Mouse (Mus musculus) stomach, postnatal 0 days (tissue): ENCODE measurements around the gene Gm960. TPM values are rescaled to one million over a fixed set of nuclear protein-coding genes. Genes with fewer than 3 reads are reported as not detected.

Experiments
- ATAC-seq: fragments of 200-750 bp; cut with Nextera tagmentation; 2 replicates; pipeline ENCODE4 v1.8.0; 2017; ENCODE audit not compliant: low FRiP score, low TSS enrichment
- DNase-seq: peaks from one replicate; pipeline ENCODE4 v3.0.0-alpha.2; 2016; ENCODE audit warnings: low spot score
- H3K27ac ChIP-seq: fragments of 300-500 bp; sonication (generic); replicated peaks from 2 replicates; pipeline ENCODE4 v1.5.1; 2014; ENCODE audit warnings: mild to moderate bottlenecking, control low read depth
- H3K27me3 ChIP-seq: fragments of 300-500 bp; sonication (generic); 2 replicates; pipeline ENCODE4 v1.6.1; 2014; ENCODE audit warnings: low read length; ENCODE audit not compliant: control insufficient read depth, insufficient read depth
- H3K36me3 ChIP-seq: fragments of 300-500 bp; sonication (generic); 2 replicates; pipeline ENCODE4 v1.6.1; 2014; ENCODE audit warnings: low read length, mixed read lengths; ENCODE audit not compliant: control insufficient read depth, insufficient read depth
- H3K4me1 ChIP-seq: fragments of 300-500 bp; sonication (generic); replicated peaks from 2 replicates; pipeline ENCODE4 v1.6.1; 2014; ENCODE audit warnings: antibody characterized with exemption; ENCODE audit not compliant: control insufficient read depth, insufficient read depth
- H3K4me2 ChIP-seq: fragments of 300-500 bp; sonication (generic); replicated peaks from 2 replicates; pipeline ENCODE4 v1.6.1; 2014; ENCODE audit warnings: low read depth, mild to moderate bottlenecking, control low read depth, moderate library complexity
- H3K4me3 ChIP-seq: fragments of 300-500 bp; sonication (generic); 2 replicates; pipeline ENCODE4 v1.5.1; 2014; ENCODE audit warnings: low read depth, low read length, control low read depth
- H3K9ac ChIP-seq: fragments of 300-500 bp; sonication (generic); 2 replicates; pipeline ENCODE4 v1.6.1; 2014; ENCODE audit warnings: mild to moderate bottlenecking, low read length, control low read depth, mixed read lengths
- H3K9me3 ChIP-seq: fragments of 300-500 bp; sonication (generic); 2 replicates; pipeline ENCODE4 v1.6.1; 2016; ENCODE audit warnings: low read length; ENCODE audit not compliant: control insufficient read depth
- CTCF ChIP-seq: IDR thresholded peaks from 2 replicates; pipeline ENCODE4 v1.5.1; 2016; ENCODE audit warnings: antibody characterized with exemption, low read depth, mild to moderate bottlenecking, moderate library complexity
- EP300 ChIP-seq: optimal IDR thresholded peaks from 2 replicates; pipeline ENCODE3; 2016; ENCODE audit warnings: antibody characterized with exemption
- WGBS: fragments of 180-500 bp; shearing (Covaris S2); extraction: QIAGEN DNeasy Blood & Tissue Kit; methylation state at CpG from one replicate; pipeline ENCODE4 v1.1.7; 2014; 5-methylcytosine and 5-hydroxymethylcytosine counted together
- polyA plus RNA-seq: library from polyadenylated mRNA; unstranded; fragments of >200 nt; fragmentation: Nextera tagmentation; extraction: Ambion mirVana; gene quantifications from 2 replicates; pipeline ENCODE4 v1.2.1, GENCODE M21; 2015

Gene Gm960
- 1.7 and 2.3 TPM in 2 replicates for polyA plus RNA-seq

DNA sequence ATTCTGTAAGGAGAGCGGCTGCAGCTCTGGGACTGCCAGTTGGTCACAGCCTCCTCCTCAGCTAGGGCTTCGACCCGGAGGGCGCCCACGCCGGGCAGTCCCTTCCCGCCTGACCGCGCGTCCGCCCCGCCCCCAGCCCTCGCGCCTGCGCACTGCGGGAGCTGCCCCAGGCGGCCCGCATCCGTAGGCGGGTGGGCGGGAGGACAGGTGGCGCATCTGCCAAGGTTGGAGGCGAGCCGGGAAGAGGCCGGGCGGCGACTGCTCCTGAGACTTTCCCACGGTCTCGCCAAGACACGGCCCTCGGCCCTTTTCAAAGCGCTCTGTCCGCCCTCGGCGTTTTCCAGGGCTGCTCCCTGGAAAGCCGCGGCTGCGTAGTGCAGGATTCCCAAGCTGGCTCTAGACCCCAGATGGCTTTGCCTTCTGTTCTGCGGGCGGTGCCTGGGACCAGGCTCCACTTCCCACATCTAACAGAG is at the start of gene Gm960:
TSS of gene Gm960 (minus strand) at position 464 of the 473 bp plus-strand sequence.
- Histone ChIP-seq H3K4me3 (peak within 1 kb of the TSS; percentile 54), H3K27ac (no peak within 1 kb of the TSS), H3K36me3 (no peaks in the 10 kb centered on the region), H3K27me3 (0 out of 2 replicates have a peak, but pooled peaks cover 2% of the 10 kb centered on the region), H3K4me2 (peak within 1 kb of the TSS; percentile 83), H3K9me3 (no peaks in the 10 kb centered on the region), H3K9ac (peak within 1 kb of the TSS; percentile 55; the same call in 1 of the 2 replicates), H3K4me1 (no peaks in the 10 kb centered on the region)
- 1% methylated on average over 37 of the region's 40 CpGs for WGBS
- TF ChIP-seq CTCF (no peak), EP300 (no peak)
- ATAC-seq (peak; percentile 60; the same call in 1 of the 2 replicates), DNase-seq (peak; percentile 68)

DNA sequence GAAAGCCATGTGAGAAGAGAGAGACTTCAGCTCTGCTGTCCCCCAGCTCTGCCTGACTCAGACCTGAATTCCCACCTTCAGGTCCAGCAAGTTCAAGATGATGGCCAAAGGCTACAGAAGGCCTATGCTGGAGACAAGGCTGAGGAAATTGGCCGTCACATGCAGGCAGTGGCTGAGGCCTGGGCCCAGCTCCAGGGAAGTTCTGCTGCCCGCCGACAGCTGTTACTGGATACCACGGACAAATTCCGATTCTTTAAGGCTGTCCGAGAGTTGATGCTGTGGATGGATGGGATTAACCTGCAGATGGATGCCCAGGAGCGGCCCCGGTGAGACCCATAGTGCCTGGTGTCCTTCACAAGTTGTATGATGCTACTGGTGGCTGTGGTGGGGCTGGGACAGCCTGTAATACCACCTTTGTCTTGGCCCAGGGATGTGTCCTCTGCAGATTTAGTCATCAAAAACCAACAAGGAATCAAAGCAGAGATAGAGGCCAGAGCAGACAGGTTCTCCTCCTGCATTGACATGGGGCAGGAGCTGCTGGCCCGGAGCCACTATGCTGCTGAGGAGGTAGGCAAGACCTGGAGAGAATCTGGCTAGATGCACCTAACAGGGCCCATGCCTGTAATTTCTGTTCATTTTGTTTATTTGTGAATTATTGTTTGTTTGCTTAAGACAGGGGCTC is 49.3 kb upstream of the Gm960 start:
- Histone ChIP-seq H3K36me3 (no peaks in the 10 kb centered on the region), H3K27ac (no peak overlapping the region), H3K4me1 (no peaks in the 10 kb centered on the region), H3K9ac (no peak overlapping the region; the same call in 1 of the 2 replicates), H3K4me2 (no peak overlapping the region), H3K27me3 (no peaks in the 10 kb centered on the region), H3K4me3 (no peak overlapping the region), H3K9me3 (no peaks in the 10 kb centered on the region)
- DNase-seq (no peak), ATAC-seq (no peak)
- TF ChIP-seq CTCF (no peak), EP300 (no peak)
- WGBS: 92% methylated on average over 9 of the region's 9 CpGs

DNA sequence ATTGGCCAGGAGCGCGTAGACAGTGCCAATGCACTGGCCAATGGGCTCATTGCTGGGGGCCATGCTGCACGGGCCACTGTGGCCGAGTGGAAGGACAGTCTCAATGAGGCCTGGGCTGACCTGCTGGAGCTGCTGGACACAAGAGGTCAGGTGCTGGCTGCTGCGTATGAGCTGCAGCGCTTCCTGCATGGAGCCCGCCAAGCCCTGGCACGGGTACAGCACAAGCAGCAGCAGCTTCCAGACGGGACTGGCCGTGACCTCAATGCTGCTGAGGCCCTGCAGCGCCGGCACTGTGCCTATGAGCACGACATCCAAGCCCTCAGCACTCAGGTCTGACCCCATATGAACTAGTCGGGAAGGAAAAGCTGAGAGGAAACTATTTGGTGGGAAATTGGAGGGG is 48.1 kb upstream of the Gm960 start:
- no peak overlapping the region for H3K9ac ChIP-seq
- DNase-seq (no peak), ATAC-seq (no peak)
- no peak overlapping the region for H3K27ac ChIP-seq
- TF ChIP-seq EP300 (no peak), CTCF (no peak)
- no peaks in the 10 kb centered on the region for H3K4me1 ChIP-seq
- no peaks in the 10 kb centered on the region for H3K9me3 ChIP-seq
- no peaks in the 10 kb centered on the region for H3K27me3 ChIP-seq
- no peaks in the 10 kb centered on the region for H3K36me3 ChIP-seq
- no peak overlapping the region for H3K4me3 ChIP-seq
- H3K4me2 ChIP-seq: no peak overlapping the region
- WGBS: 77% methylated on average over 14 of the region's 14 CpGs

DNA sequence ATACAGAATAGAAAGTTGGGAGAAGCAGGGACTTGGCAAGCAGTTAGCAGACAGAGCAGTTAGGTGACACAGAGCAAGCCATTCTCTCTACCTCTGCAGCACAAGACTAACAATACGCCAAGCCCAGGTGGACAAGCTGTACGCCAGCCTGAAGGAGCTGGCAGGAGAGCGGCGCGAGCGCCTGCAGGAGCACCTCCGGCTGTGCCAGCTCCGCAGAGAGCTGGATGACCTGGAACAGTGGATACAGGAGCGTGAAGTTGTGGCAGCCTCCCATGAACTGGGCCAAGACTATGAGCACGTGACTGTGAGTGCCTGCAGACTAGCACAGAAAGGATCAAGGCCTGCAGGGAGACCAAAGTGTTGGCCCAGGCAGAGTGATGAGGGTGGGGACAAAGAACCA is 47.2 kb upstream of the Gm960 start:
- no peak for TF ChIP-seq CTCF
- Histone ChIP-seq H3K4me2 (no peak overlapping the region), H3K9ac (no peak overlapping the region), H3K9me3 (no peaks in the 10 kb centered on the region), H3K27me3 (no peaks in the 10 kb centered on the region), H3K27ac (no peak overlapping the region), H3K4me3 (no peak overlapping the region), H3K4me1 (no peaks in the 10 kb centered on the region), H3K36me3 (no peaks in the 10 kb centered on the region)
- 92% methylated on average over 10 of the region's 10 CpGs for WGBS
- no peak for DNase-seq
- ATAC-seq: no peak

DNA sequence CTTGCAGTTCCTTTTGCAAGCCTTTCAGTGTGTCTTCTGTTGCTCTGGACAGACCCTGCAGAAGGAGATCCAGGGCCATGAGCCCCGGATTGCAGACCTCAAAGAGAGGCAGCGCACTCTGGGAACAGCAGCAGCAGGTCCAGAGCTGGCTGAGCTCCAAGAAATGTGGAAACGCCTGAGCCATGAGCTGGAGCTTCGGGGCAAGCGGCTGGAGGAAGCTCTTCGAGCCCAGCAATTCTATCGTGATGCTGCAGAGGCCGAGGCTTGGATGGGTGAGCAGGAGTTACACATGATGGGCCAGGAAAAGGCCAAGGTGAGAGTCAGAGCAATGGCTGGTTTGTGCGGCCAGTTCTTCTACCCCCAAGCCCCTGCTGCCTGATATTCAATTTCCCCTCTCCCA is 46.6 kb upstream of the Gm960 start:
- Histone ChIP-seq H3K9ac (peak overlapping the region; percentile 13; the same call in 1 of the 2 replicates), H3K4me1 (no peaks in the 10 kb centered on the region), H3K4me3 (no peak overlapping the region), H3K9me3 (no peaks in the 10 kb centered on the region), H3K27me3 (no peaks in the 10 kb centered on the region), H3K27ac (no peak overlapping the region), H3K4me2 (no peak overlapping the region), H3K36me3 (no peaks in the 10 kb centered on the region; the same call in 1 of the 2 replicates)
- TF ChIP-seq EP300 (no peak), CTCF (no peak)
- ATAC-seq (no peak), DNase-seq (no peak)
- 52% methylated on average over 9 of the region's 9 CpGs for WGBS

DNA sequence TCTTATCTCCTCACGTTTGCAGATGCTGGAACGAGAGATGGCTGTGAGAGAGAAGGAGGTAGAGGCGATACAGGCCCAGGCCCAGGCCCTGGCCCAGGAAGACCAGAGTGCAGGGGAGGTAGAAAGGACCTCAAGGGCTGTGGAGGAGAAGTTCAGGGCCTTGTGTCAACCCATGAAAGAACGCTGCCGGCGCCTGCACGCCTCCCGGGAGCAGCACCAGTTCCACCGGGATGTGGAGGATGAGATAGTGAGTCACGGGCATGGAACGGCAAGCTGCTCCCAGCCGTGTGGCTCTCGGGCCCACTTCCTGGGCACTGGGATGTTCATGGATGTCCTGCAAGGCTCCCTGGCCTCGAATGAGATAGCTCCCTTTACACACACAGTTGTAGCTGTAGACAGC is 45.6 kb upstream of the Gm960 start:
- Histone ChIP-seq H3K27ac (no peak overlapping the region), H3K27me3 (no peaks in the 10 kb centered on the region), H3K36me3 (no peaks in the 10 kb centered on the region; the same call in 1 of the 2 replicates), H3K4me1 (no peaks in the 10 kb centered on the region), H3K9me3 (no peaks in the 10 kb centered on the region), H3K9ac (no peak overlapping the region), H3K4me2 (no peak overlapping the region), H3K4me3 (no peak overlapping the region)
- no peak for TF ChIP-seq CTCF
- no peak for TF ChIP-seq EP300
- ATAC-seq: no peak
- no peak for DNase-seq
- WGBS: 85% methylated on average over 14 of the region's 14 CpGs
